Mouse (Mus musculus) cortical plate, adult 2 months (tissue): ENCODE measurements around the gene N4bp1.

Source experiments
- CTCF ChIP-seq: fragments of 200-500 bp; IDR thresholded peaks from 2 replicates; pipeline ENCODE4 v1.5.1; 2011; ENCODE audit warnings: mild to moderate bottlenecking, control low read depth, low read length; ENCODE audit not compliant: insufficient read depth; ENCODE audit errors: extremely low read depth
- POLR2A ChIP-seq: fragments of 200-500 bp; IDR thresholded peaks from 2 replicates; pipeline ENCODE4 v1.6.1; 2011; ENCODE audit warnings: mild to moderate bottlenecking, low read length, control low read depth; ENCODE audit not compliant: insufficient read depth; ENCODE audit errors: extremely low read depth

DNA sequence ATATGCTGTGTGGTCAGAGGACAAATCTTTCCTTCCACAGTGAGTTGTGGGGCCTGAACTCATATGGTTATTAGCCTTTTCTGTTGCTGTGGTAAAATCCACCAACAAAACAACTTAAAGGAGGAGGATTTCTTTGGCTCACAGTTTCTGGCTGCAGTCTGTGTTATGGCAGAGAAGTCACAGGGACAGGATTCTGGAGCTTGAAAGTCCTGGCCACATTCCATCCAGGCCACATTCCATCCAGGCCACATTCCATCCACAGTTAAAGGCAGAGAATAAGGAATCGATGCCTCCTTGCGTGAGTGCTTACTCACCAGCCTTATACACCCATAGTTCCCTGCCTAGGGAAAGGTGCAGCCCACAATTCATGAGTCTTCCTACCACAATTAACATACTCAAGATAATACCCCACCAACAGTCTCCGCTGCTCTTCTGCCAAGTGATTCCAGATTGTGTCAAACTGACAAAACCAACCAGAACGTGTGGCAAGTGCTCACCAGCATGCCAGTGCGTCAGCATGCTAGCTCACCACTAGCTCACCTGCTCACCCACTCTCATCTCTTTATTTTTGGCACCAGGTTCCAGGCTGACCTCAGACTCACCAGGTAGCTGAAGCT, 38.3 kb upstream of the N4bp1 start:
- TF ChIP-seq POLR2A, result no peak
- TF ChIP-seq CTCF, result no peak
